ENCODE assay signal across 8 mouse cellular contexts in the genomic region with DNA sequence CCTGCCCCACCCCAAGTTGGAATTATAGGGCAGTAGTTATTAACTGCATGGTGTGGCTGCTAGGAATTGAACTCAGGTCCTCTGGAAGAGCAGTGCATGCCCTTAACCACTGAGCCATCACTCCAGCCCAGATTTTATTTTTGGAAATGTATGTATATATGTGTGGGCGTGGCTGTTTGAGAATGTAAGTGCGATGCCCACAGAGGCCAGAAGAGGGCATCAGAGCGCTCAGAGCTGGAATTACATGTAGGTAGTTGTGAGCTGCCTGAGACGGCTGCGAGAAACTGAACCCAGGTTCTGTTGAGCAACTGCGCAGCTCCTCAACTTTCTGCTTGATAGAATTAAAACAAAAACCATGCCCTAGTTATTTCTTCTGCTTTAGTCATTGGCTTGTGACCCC. TPM values are rescaled to one million over a fixed set of nuclear protein-coding genes. Genes with fewer than 3 reads are reported as not detected.
DNase-seq lines count a peak whose midpoint lies in the region; ATAC-seq and TF ChIP-seq lines count a peak whose summit lies in the region.

No protein-coding gene starts in this region.

- DNase-seq in urinary bladder, postnatal 14 days (ENCODE audit: low spot score): peak; percentile 63
- DNase-seq in urinary bladder, postnatal 10 days (ENCODE audit: low spot score): no peak
- DNase-seq in fibroblast of lung, adult 2 months (ENCODE audit: low read depth): peak; percentile 41
- no peak for DNase-seq in liver, embryonic 11.5 days (ENCODE audit: low spot score)
- peak; percentile 65 for DNase-seq in retina, postnatal 1 day

- H3K27ac ChIP-seq in bone marrow macrophage, adult 2 months (ENCODE audit: insufficient read depth, low read depth, low read length): no peak overlapping the region
- H3K27ac ChIP-seq in kidney, embryonic 16.5 days (ENCODE audit: low read length): no peak overlapping the region
- H3K27ac ChIP-seq in liver, embryonic 11.5 days (ENCODE audit: low read depth, low read length): no peak overlapping the region

- peak; percentile 61; the same call in 1 of the 2 replicates for ATAC-seq in kidney, embryonic 16.5 days (ENCODE audit: low FRiP score, low TSS enrichment)
- ATAC-seq in liver, embryonic 11.5 days (replicated peaks; ENCODE audit: low FRiP score): peak; percentile 50; the same call in 1 of the 2 replicates
- ATAC-seq in erythroid progenitor cell, adult 5-6 weeks (replicated peaks; ENCODE audit: low FRiP score, poor library complexity, severe bottlenecking): no peak

- TF ChIP-seq POLR2A in bone marrow macrophage, adult 2 months (IDR thresholded peaks at IDR 0.05; ENCODE audit: borderline replicate concordance, low read depth, low read length): no peak

- H3K27me3 ChIP-seq in kidney, embryonic 16.5 days (ENCODE audit: insufficient read depth, low read length): no peaks in the 10 kb centered on the region
- no peaks in the 10 kb centered on the region for H3K27me3 ChIP-seq in liver, embryonic 11.5 days (replicated peaks; ENCODE audit: control insufficient read depth, insufficient read depth, low read length)

- WGBS in kidney, embryonic 16.5 days: 18% methylated on average over 6 of the region's 6 CpGs
- WGBS in liver, embryonic 11.5 days: 24% methylated on average over 6 of the region's 6 CpGs

- TF ChIP-seq CTCF in bone marrow macrophage, adult 2 months (IDR thresholded peaks at IDR 0.05; ENCODE audit: low read depth, low read length): peak; percentile 47

- H3K4me3 ChIP-seq in bone marrow macrophage, adult 2 months (ENCODE audit: insufficient read depth, low read length): no peak overlapping the region
- no peak overlapping the region for H3K4me3 ChIP-seq in kidney, embryonic 16.5 days (ENCODE audit: low read length)
- H3K4me3 ChIP-seq in liver, embryonic 11.5 days (ENCODE audit: low read depth, low read length): no peak overlapping the region

- no peak overlapping the region for H3K9ac ChIP-seq in kidney, embryonic 16.5 days (replicated peaks; ENCODE audit: low read length)
- no peak overlapping the region for H3K9ac ChIP-seq in liver, embryonic 11.5 days (ENCODE audit: low read depth, low read length)

- H3K4me2 ChIP-seq in kidney, embryonic 16.5 days (replicated peaks; ENCODE audit: low read depth, low read length): no peak overlapping the region
- H3K4me2 ChIP-seq in liver, embryonic 11.5 days: no peak overlapping the region

- H3K9me3 ChIP-seq in kidney, embryonic 16.5 days (ENCODE audit: low read length): 0 out of 2 replicates have a peak, but pooled peaks cover 2% of the 10 kb centered on the region
- no peaks in the 10 kb centered on the region for H3K9me3 ChIP-seq in liver, embryonic 11.5 days (ENCODE audit: control insufficient read depth, low read length)

- H3K36me3 ChIP-seq in kidney, embryonic 16.5 days (ENCODE audit: insufficient read depth, low read length): no peaks in the 10 kb centered on the region
- H3K36me3 ChIP-seq in liver, embryonic 11.5 days (ENCODE audit: control insufficient read depth, insufficient read depth, low read length): no peaks in the 10 kb centered on the region

- H3K4me1 ChIP-seq in bone marrow macrophage, adult 2 months (ENCODE audit: control insufficient read depth, insufficient read depth, low read length): peaks cover 2% of the 10 kb centered on the region; the same call in 1 of the 2 replicates
- H3K4me1 ChIP-seq in kidney, embryonic 16.5 days (ENCODE audit: insufficient read depth, low read length): no peaks in the 10 kb centered on the region
- H3K4me1 ChIP-seq in liver, embryonic 11.5 days (replicated peaks; ENCODE audit: control insufficient read depth, insufficient read depth, low read length): no peaks in the 10 kb centered on the region

RNA-seq across cellular contexts. Expression of gene Tiam2, which starts 38.0 kb away (rescaled TPM):
- polyA plus RNA-seq in bone marrow macrophage, adult 2 months (2012; ENCODE audit: insufficient read depth, insufficient read length, missing spikeins): 0.38 and 0.43 TPM in 2 replicates
- polyA plus RNA-seq in kidney, embryonic 16.5 days (2015; fragmentation: Nextera tagmentation; extraction: Ambion mirVana): 5.0 and 5.5 TPM in 2 replicates
- polyA plus RNA-seq in liver, embryonic 11.5 days (2014; fragmentation: Nextera tagmentation; extraction: Ambion mirVana): 2.7 and 2.8 TPM in 2 replicates
- 3.2 and 3.8 TPM in 2 replicates for total RNA-seq in erythroid progenitor cell, adult 5-6 weeks (2015; ENCODE audit: low replicate concordance)
- 0.08 and 0.90 TPM in 2 replicates for total RNA-seq in erythroid progenitor cell, adult 5-6 weeks (2017; ENCODE audit: low replicate concordance)

Comparison
In these comparisons a context has a peak if more than half of its experiments do, and no peak if none do; other contexts are left out.
1. DNase-seq: peak in urinary bladder, postnatal 14 days (single experiment), fibroblast of lung, adult 2 months (single experiment) and retina, postnatal 1 day (single experiment); none in urinary bladder, postnatal 10 days (single experiment) and liver, embryonic 11.5 days (single experiment).